Mouse (Mus musculus) B cell, adult 62 days (primary cell): ENCODE results near the gene Gm20920. TPM values are rescaled to one million over a fixed set of nuclear protein-coding genes. Genes with fewer than 3 reads are reported as not detected.

ENCODE experiments used
- total RNA-seq: library from RNA; stranded (reverse); gene quantifications from 4 replicates; pipeline ENCODE4 v1.2.4, GENCODE M21; 2023

Gene Gm20920
- total RNA-seq = not detected in 4 replicates

GRCm38 (mm10) chrY:51851820-51852219, at the start of gene Gm20920:
Gene Gm20920, plus strand, starts transcription at chrY:51852120.

